Mouse (Mus musculus) intestine, embryonic 16.5 days (tissue): ENCODE results near the gene Vwf. TPM values are rescaled to one million over a fixed set of nuclear protein-coding genes. Genes with fewer than 3 reads are reported as not detected.

Experiments
- ATAC-seq: fragments of 200-750 bp; cut with Nextera tagmentation; 2 replicates; pipeline ENCODE4 v1.8.0; 2017; ENCODE audit warnings: moderate TSS enrichment, moderate library complexity
- H3K27ac ChIP-seq: fragments of 300-500 bp; sonication (generic); 2 replicates; pipeline ENCODE4 v1.5.1; 2014; ENCODE audit warnings: mild to moderate bottlenecking, low read length
- H3K27me3 ChIP-seq: fragments of 300-500 bp; sonication (generic); replicated peaks from 2 replicates; pipeline ENCODE4 v1.6.1; 2014; ENCODE audit warnings: low read length, control low read depth, mixed read lengths; ENCODE audit not compliant: control insufficient read depth, insufficient read depth
- H3K36me3 ChIP-seq: fragments of 300-500 bp; sonication (generic); 2 replicates; pipeline ENCODE4 v1.6.1; 2014; ENCODE audit warnings: low read length, control low read depth; ENCODE audit not compliant: control insufficient read depth, insufficient read depth
- H3K4me1 ChIP-seq: fragments of 300-500 bp; sonication (generic); 2 replicates; pipeline ENCODE4 v1.6.1; 2014; ENCODE audit warnings: low read length, control low read depth, mixed read lengths; ENCODE audit not compliant: control insufficient read depth, insufficient read depth
- H3K4me2 ChIP-seq: fragments of 300-500 bp; sonication (generic); 2 replicates; pipeline ENCODE4 v1.6.1; 2014; ENCODE audit warnings: low read depth, low read length, control low read depth
- H3K4me3 ChIP-seq: fragments of 300-500 bp; sonication (generic); 2 replicates; pipeline ENCODE4 v1.5.1; 2014; ENCODE audit warnings: mild to moderate bottlenecking, low read length
- H3K9ac ChIP-seq: fragments of 300-500 bp; sonication (generic); 2 replicates; pipeline ENCODE4 v1.6.1; 2014; ENCODE audit warnings: low read depth, low read length
- H3K9me3 ChIP-seq: fragments of 300-500 bp; sonication (generic); 2 replicates; pipeline ENCODE4 v1.6.1; 2016; ENCODE audit warnings: low read length, control low read depth; ENCODE audit not compliant: control insufficient read depth
- WGBS: fragments of 180-500 bp; shearing (Covaris S2); extraction: QIAGEN DNeasy Blood & Tissue Kit; methylation state at CpG from one replicate; pipeline ENCODE4 v1.1.7; 2014; 5-methylcytosine and 5-hydroxymethylcytosine counted together
- polyA plus RNA-seq: library from polyadenylated mRNA; unstranded; fragments of >200 nt; fragmentation: Nextera tagmentation; extraction: Ambion mirVana; gene quantifications from 2 replicates; pipeline ENCODE4 v1.2.1, GENCODE M21; 2015

Vwf gene
- polyA plus RNA-seq, 1 experiment from 2014 or later: 7.0 TPM

GRCm38 (mm10) chr6:125663906-125664305 is 117.3 kb downstream of the Vwf start:
- no peak for ATAC-seq
- Histone ChIP-seq H3K4me1 (no peaks in the 10 kb centered on the region), H3K27ac (no peak overlapping the region), H3K27me3 (no peaks in the 10 kb centered on the region), H3K9ac (no peak overlapping the region), H3K4me2 (no peak overlapping the region), H3K9me3 (no peaks in the 10 kb centered on the region), H3K4me3 (no peak overlapping the region), H3K36me3 (no peaks in the 10 kb centered on the region)
- 74% methylated on average over 2 of the region's 2 CpGs for WGBS

- Histone ChIP-seq H3K4me3 (no peak overlapping the region), H3K4me2 (no peak overlapping the region), H3K4me1 (no peaks in the 10 kb centered on the region), H3K27ac (no peak overlapping the region), H3K36me3 (no peaks in the 10 kb centered on the region), H3K27me3 (no peaks in the 10 kb centered on the region), H3K9ac (no peak overlapping the region), H3K9me3 (no peaks in the 10 kb centered on the region)
- ATAC-seq: no peak
- 85% methylated on average over 3 of the region's 3 CpGs for WGBS
Measured at GRCm38 (mm10) chr6:125671835-125672234, 125.3 kb downstream of the Vwf start.

GRCm38 (mm10) chr6:125678492-125678891 is 131.9 kb downstream of the Vwf start:
- H3K4me3 ChIP-seq: no peak overlapping the region
- no peak for ATAC-seq
- no peak overlapping the region for H3K9ac ChIP-seq
- H3K27me3 ChIP-seq: no peaks in the 10 kb centered on the region
- no peak overlapping the region for H3K4me2 ChIP-seq
- no peaks in the 10 kb centered on the region for H3K36me3 ChIP-seq
- WGBS: 64% methylated on average over 1 of the region's 1 CpGs
- no peak overlapping the region for H3K27ac ChIP-seq
- H3K4me1 ChIP-seq: no peaks in the 10 kb centered on the region
- no peaks in the 10 kb centered on the region for H3K9me3 ChIP-seq

- H3K9me3 ChIP-seq: no peaks in the 10 kb centered on the region
- no peak overlapping the region for H3K27ac ChIP-seq
- no peaks in the 10 kb centered on the region for H3K36me3 ChIP-seq
- ATAC-seq: no peak
- H3K4me3 ChIP-seq: no peak overlapping the region
- no peaks in the 10 kb centered on the region for H3K4me1 ChIP-seq
- H3K9ac ChIP-seq: no peak overlapping the region
- H3K4me2 ChIP-seq: no peak overlapping the region
- no peaks in the 10 kb centered on the region for H3K27me3 ChIP-seq
- 76% methylated on average over 11 of the region's 11 CpGs for WGBS
Measured at GRCm38 (mm10) chr6:125680613-125681012, 134.0 kb downstream of the Vwf start.

- ATAC-seq: no peak
- Histone ChIP-seq H3K9ac (no peak overlapping the region), H3K4me3 (no peak overlapping the region), H3K4me2 (no peak overlapping the region), H3K9me3 (no peaks in the 10 kb centered on the region), H3K27ac (no peak overlapping the region), H3K4me1 (0 out of 2 replicates have a peak, but pooled peaks cover 3% of the 10 kb centered on the region), H3K27me3 (no peaks in the 10 kb centered on the region), H3K36me3 (no peaks in the 10 kb centered on the region)
Measured at GRCm38 (mm10) chr6:125685420-125685819, 138.8 kb downstream of the Vwf start.

GRCm38 (mm10) chr6:125687986-125688385 is 141.4 kb downstream of the Vwf start:
- 33% methylated on average over 1 of the region's 1 CpGs for WGBS
- no peak for ATAC-seq

GRCm38 (mm10) chr6:125690057-125690703 is 143.6 kb downstream of the Vwf start, which contains the start of gene Ano2:
Gene Ano2 (plus strand): TSS chr6:125690419.
- Histone ChIP-seq H3K9ac (no peak within 1 kb of the TSS), H3K27ac (no peak within 1 kb of the TSS)

More at GRCm38 (mm10) chr6:125687986-125688385, 141.4 kb downstream of the Vwf start:
- Histone ChIP-seq H3K4me3 (no peak overlapping the region), H3K9ac (no peak overlapping the region), H3K27ac (no peak overlapping the region), H3K9me3 (no peaks in the 10 kb centered on the region), H3K36me3 (no peaks in the 10 kb centered on the region), H3K4me1 (0 out of 2 replicates have a peak, but pooled peaks cover 3% of the 10 kb centered on the region), H3K27me3 (peaks cover 2% of the 10 kb centered on the region; the same call in 1 of the 2 replicates), H3K4me2 (no peak overlapping the region)

GRCm38 (mm10) chr6:125701146-125701545 is 154.6 kb downstream of the Vwf start:
- Histone ChIP-seq H3K4me2 (no peak overlapping the region), H3K4me3 (no peak overlapping the region), H3K9ac (no peak overlapping the region), H3K27me3 (no peaks in the 10 kb centered on the region), H3K4me1 (no peaks in the 10 kb centered on the region), H3K36me3 (no peaks in the 10 kb centered on the region), H3K9me3 (no peaks in the 10 kb centered on the region), H3K27ac (no peak overlapping the region)
- ATAC-seq: no peak
- WGBS: 84% methylated on average over 2 of the region's 2 CpGs

More at GRCm38 (mm10) chr6:125690057-125690703, 143.6 kb downstream of the Vwf start, which contains the start of gene Ano2:
- Histone ChIP-seq H3K4me1 (0 out of 2 replicates have a peak, but pooled peaks cover 3% of the 10 kb centered on the region), H3K4me3 (no peak within 1 kb of the TSS), H3K36me3 (no peaks in the 10 kb centered on the region), H3K9me3 (no peaks in the 10 kb centered on the region), H3K27me3 (peaks cover 2% of the 10 kb centered on the region; the same call in 1 of the 2 replicates), H3K4me2 (peak within 1 kb of the TSS; percentile 23)
- 0 out of 2 replicates have a peak, but pooled peaks have one; percentile 38 for ATAC-seq
- 3% methylated on average over 20 of the region's 20 CpGs for WGBS

GRCm38 (mm10) chr6:125711261-125711660 is 164.7 kb downstream of the Vwf start:
- no peaks in the 10 kb centered on the region for H3K36me3 ChIP-seq
- H3K27ac ChIP-seq: no peak overlapping the region
- H3K9me3 ChIP-seq: no peaks in the 10 kb centered on the region
- H3K9ac ChIP-seq: no peak overlapping the region
- ATAC-seq: no peak
- H3K27me3 ChIP-seq: no peaks in the 10 kb centered on the region
- WGBS: 73% methylated on average over 16 of the region's 16 CpGs
- no peak overlapping the region for H3K4me2 ChIP-seq
- H3K4me1 ChIP-seq: no peaks in the 10 kb centered on the region
- H3K4me3 ChIP-seq: no peak overlapping the region
